ENCODE assay signal across 20 mouse cellular contexts in the genomic region with DNA sequence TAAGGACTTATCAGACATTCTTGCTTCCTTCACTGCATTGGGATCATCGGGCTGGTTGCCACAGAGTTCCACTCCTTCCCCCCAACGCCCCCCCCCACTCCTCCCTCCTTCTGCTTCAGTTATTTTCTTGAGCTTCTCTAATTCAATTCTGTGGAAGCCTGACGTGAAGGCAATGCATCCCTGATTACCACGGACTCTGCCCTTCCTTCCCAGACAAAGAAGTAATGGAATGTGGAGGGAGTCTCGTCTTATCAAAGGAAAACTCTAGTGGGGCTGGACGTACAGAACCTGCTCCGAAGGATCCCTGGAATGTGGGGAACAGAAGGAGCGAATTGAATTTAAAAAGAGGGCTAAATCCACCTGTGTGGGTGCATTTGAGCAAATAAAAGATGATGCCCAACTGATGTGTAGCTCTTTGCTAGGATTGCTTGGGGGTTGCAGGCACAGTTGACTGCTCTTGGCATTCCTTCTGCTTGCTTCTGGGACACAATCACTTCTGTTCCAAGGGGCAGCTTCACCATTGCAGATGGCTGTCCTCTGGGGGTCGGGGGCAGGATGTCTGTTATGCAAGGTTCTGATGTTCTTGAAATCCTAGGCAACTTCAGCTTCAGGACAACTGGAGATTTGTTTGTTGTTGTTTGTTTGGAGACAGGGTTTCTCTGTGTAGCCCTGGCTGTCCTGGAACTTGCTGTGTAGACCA. TPM values are rescaled to one million over a fixed set of nuclear protein-coding genes. Genes with fewer than 3 reads are reported as not detected.
"Had no signal": no experiment of that assay in that cellular context is flagged by ENCODE, and none has a peak within 500 bp of the region (broad histone marks: within the 10 kb centered on the region; RNA-seq: fewer than 3 reads in every experiment).

No protein-coding gene starts in this region.

- H3K36me3 ChIP-seq: kidney, embryonic 15.5 days; liver, embryonic 15.5 days; lung, embryonic 15.5 days; midbrain, embryonic 10.5 days; neural tube, embryonic 12.5 days; neural tube, embryonic 15.5 days had no signal

- H3K27me3 ChIP-seq: kidney, embryonic 15.5 days; lung, embryonic 15.5 days; megakaryocyte, embryonic 14.5 days; neural tube, embryonic 12.5 days; neural tube, embryonic 15.5 days had no signal

- H3K4me1 ChIP-seq: kidney, embryonic 15.5 days; lung, embryonic 15.5 days; neural tube, embryonic 12.5 days; neural tube, embryonic 15.5 days had no signal

- DNase-seq: kidney, adult 11 months; kidney, adult 8-10 months; kidney, postnatal 10 days; kidney, postnatal 36 days; layer of hippocampus, postnatal 36 days; lung, postnatal 10 days; lung, postnatal 36 days; midbrain, embryonic 14.5 days; thymus, adult 2 months; thymus, postnatal 14 days; thymus, postnatal 4 days had no signal

- H3K4me3 ChIP-seq: kidney, embryonic 15.5 days; left cerebral cortex, adult 2 months; liver, embryonic 15.5 days; lung, embryonic 15.5 days; megakaryocyte, embryonic 14.5 days; midbrain, embryonic 10.5 days; neural tube, embryonic 12.5 days; neural tube, embryonic 15.5 days had no signal

- H3K27ac ChIP-seq: kidney, embryonic 15.5 days; left cerebral cortex, adult 2 months; liver, embryonic 15.5 days; lung, embryonic 15.5 days; midbrain, embryonic 10.5 days; neural tube, embryonic 12.5 days; neural tube, embryonic 15.5 days had no signal

- H3K4me2 ChIP-seq: kidney, embryonic 15.5 days; liver, embryonic 15.5 days; lung, embryonic 15.5 days; neural tube, embryonic 12.5 days; neural tube, embryonic 15.5 days had no signal

- H3K9ac ChIP-seq: kidney, embryonic 15.5 days; liver, embryonic 15.5 days; lung, embryonic 15.5 days; neural tube, embryonic 12.5 days; neural tube, embryonic 15.5 days had no signal

- H3K9me3 ChIP-seq: kidney, embryonic 15.5 days; liver, embryonic 15.5 days; lung, embryonic 15.5 days; megakaryocyte, embryonic 14.5 days; midbrain, embryonic 10.5 days; neural tube, embryonic 12.5 days; neural tube, embryonic 15.5 days had no signal

RNA-seq across cellular contexts. Expression of a gene that starts 37.4 kb away (rescaled TPM):
- polyA plus RNA-seq: kidney, embryonic 15.5 days; midbrain, embryonic 10.5 days; midbrain, embryonic 14.5 days; neural tube, embryonic 12.5 days; neural tube, embryonic 15.5 days had no signal

RNA-seq across cellular contexts. Expression of a gene that starts 37.4 kb away (rescaled TPM):
- polyA plus RNA-seq: kidney, embryonic 15.5 days; liver, adult 2 months; midbrain, embryonic 10.5 days; midbrain, embryonic 14.5 days; neural tube, embryonic 12.5 days had no signal
